Mouse (Mus musculus): ENCODE data around the gene Cox4i2.

DNA sequence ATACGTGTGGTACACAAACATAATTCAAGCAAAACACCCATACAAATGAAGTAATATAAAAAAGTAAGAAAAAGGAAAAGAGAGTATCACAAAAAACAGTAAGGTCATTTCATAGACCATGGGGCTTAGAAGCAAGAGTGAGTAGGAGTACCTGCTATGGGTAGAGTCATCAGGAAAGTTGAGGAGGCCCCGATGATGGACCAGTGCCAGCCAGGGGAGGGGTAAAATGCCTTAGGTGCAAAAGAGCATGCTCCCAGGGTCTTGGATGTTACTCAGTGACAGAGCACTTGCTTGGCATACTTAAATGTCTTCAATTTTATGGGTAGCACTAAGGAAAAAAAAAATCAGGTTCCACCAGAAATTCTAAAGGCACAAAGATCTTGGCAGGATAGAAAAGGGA, 33.2 kb downstream of the Cox4i2 start:
- TF ChIP-seq CTCF (IDR thresholded peaks at IDR 0.05; ENCODE audit: low read depth, low read length), result no peak
- no peak for TF ChIP-seq POLR2A (IDR thresholded peaks at IDR 0.05; ENCODE audit: borderline replicate concordance, low read depth, low read length)

Data from bone marrow macrophage, adult 2 months (primary cell).